Mouse (Mus musculus): ENCODE measurements at regions not wholly inside any gene's neighbourhood (a gene's known extent, or its start where the extent isn't known, plus 50 kb on each side); places are given as distances from the start of the nearest gene placed in this dataset.

GRCm38 (mm10) chr16:95057596-95057995, 60.1 kb upstream of the Kcnj6 start:
- no peak for DNase-seq (ENCODE audit: low spot score)

DNA sequence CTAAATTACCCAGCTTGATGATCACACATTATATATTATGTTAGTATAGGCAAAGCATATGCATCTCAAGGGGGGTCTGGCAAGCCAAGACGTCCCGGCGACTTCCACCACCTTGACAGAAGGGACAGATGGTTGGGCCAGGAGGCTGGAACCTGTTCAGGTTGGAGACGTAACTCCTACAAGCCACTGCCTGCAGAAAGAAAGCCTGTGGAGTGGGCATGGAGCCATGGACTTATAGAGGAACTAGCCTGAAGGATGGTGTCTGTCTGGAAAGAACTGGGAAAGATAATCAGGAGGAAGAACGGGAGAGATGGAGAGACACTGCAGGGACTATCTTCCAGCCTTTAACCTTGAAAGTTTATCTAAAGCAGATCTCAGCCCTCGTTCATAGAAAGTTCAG, 66.9 kb upstream of the Kcnj6 start:
- no peak for DNase-seq (ENCODE audit: low spot score)

DNA sequence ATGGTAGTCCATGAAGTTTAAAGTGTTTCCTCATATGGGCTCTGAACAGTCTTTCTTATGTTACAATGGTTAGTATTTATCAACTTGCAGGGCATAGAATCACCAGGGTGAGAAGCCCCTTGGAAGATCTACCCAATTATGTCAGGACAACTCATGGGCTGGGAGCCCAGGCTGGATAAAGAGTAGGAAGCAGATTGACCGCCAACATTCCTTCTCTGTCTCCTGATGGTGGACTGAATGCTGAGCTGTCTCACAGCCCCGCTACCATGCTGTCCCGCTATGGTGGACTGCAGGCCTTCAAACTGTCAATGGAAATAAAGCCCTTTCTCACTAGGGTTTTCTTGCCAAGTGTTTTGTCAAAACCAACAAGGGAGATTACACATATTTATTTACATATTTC, 69.2 kb upstream of the Kcnj6 start:
- DNase-seq (ENCODE audit: low spot score), result no peak

GRCm38 (mm10) chr16:95092471-95093221, 95.1 kb upstream of the Kcnj6 start:
- DNase-seq (ENCODE audit: low spot score), result no peak

DNA sequence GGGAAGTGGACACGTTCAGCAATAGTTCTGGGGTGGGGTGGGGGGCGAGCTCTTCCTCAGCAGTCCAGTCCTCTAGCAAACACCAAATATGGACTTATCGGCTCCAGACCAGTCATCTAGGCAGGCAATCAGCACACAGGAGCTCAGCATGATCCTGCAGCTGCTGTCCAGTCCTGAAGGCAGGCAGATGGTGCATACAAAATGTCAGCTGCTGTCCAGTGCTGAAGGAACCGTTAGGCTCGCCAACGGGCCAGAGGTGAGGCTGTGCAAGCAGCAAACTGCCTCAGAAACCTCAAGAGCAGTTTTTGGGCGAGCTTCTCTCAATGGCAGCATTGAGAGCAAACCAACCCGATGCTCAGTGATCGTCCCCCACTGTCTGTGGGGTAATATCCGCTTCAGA, 96.3 kb upstream of the Kcnj6 start:
- no peak for DNase-seq (ENCODE audit: low spot score)

DNA sequence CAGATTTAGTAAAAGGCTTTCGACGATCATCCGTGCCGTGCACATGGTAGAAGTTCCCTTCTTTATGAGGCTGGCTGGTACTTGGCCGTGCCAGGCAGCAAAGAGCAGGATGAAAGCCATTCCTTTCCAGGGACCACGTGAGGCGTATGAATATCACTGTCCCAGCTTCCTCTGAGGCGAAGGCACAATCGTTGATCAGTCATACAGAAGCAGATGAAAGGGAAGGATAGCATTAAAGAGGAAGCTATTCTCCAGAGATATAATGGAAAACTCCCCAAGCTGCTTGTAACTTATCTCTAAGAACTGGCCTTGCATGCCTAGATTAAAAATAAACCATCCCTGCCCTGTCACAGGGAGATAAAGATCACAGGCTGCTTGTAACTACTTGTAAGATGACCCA, 103.5 kb upstream of the Kcnj6 start:
- no peak for DNase-seq (ENCODE audit: low spot score)

DNA sequence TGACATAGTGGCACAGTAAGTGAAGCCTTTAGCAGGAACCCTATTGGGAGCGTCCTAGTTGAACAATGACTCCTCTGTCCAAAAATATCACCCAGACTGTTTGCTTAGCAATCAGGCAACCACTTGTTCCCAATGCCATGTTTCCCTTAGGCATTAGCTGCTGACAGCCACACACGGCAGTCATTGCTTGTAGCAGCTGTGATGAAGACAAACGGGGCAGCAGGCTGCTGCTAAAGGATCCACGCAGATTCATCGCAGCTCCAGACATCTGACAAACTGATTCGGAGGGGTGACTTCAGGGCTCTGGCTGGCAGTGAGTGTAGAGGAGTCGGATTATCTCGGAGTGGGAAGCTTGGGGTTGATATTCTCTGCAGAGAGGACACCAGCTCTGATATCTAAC, 120.0 kb upstream of the Kcnj6 start:
- no peak for DNase-seq (ENCODE audit: low spot score)

- DNase-seq (ENCODE audit: low spot score), result no peak
Observed at GRCm38 (mm10) chr16:95119293-95119692, 121.8 kb upstream of the Kcnj6 start.

GRCm38 (mm10) chr16:95122048-95122447, 124.5 kb upstream of the Kcnj6 start:
- no peak for DNase-seq (ENCODE audit: low spot score)

DNA sequence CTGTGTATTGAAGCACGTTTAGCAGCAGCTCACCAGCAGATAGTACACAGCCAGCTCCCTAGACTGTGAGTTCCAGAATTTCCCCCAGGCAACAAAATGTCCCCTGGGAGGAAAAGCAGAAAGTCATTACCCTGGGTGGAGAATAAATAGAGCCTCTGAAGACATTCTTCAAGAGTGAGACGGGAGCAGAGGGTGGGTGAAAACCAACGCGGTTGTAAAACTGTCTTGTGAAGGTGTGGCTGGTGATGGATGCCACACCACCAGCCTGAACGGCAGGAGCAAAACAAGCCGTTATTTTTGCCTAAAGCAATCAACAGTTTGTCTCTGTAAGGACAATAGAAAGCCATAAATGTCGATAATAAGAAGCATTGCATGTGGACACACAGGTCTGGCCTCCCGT, 129.7 kb upstream of the Kcnj15 start:
- no peak for DNase-seq (ENCODE audit: low spot score)

DNA sequence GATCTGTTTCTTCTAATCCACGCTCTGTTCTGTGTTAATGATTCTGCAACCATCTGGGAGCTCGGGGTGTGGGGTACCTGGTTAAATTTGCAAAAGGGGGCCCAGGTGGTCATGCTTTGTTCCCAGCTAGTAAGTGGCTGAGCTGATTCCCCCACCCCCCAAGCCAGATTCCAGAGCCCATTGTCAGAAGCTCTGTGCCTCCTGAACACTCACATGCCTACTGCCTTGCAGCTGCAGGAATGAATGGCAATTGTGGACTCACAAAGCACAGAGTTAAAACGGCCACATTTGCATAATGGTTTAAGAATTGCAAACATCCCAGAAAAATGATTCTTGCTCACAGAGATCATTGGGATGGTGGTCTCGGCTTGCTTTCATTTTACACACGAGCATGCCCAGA, 125.5 kb upstream of the Kcnj15 start:
- no peak for DNase-seq (ENCODE audit: low spot score)

GRCm38 (mm10) chr16:95138809-95139208, 118.5 kb upstream of the Kcnj15 start:
- DNase-seq (ENCODE audit: low spot score), result no peak

- no peak for DNase-seq (ENCODE audit: low spot score)
Observed at GRCm38 (mm10) chr16:95141510-95142394, 115.6 kb upstream of the Kcnj15 start.

GRCm38 (mm10) chr16:95150499-95150898, 106.9 kb upstream of the Kcnj15 start:
- DNase-seq (ENCODE audit: low spot score), result no peak

GRCm38 (mm10) chr16:95151499-95151898, 105.9 kb upstream of the Kcnj15 start:
- DNase-seq (ENCODE audit: low spot score), result no peak

DNA sequence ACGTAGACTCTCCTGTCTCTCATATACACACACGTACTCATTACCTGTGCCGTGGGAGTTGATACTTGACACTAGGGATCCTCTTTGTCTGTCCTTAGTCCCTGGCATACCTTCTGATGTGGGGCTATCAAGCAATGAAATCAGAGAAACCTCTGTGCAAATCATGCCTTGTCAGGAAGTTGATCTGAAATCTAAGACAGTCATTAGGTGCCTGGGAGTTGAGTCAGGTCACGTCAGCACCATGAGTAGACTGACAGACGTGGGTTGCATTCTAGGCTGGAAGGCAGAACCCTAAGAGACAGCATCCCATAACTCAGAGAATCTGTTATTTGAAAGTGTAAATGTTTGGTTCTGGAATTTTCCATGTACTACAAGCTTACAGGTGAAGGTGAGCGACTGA, 105.4 kb upstream of the Kcnj15 start:
- no peak for DNase-seq (ENCODE audit: low spot score)

GRCm38 (mm10) chr16:95152742-95153383, 104.5 kb upstream of the Kcnj15 start:
- DNase-seq (ENCODE audit: low spot score), result no peak

DNA sequence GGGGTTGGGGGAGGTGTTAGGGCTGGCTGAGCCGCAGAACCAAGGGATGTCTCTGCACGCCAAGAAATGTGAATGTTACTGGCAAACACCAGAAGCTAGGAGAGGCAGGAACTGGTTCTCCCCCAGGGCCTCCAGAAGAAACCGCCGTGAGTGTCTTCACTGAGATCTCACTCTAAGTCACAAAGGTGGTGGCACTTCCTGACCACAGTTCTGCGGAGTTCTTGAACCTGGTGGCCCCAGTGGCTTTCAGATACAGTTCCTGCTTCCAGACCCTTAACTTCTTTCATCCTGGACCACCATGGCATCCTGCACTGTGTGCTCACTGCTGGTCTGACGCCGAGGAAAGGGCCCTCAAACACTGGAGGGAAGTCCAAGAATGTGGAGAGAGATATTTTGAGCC, 89.0 kb upstream of the Kcnj15 start:
- DNase-seq (ENCODE audit: low spot score), result peak; percentile 53

DNA sequence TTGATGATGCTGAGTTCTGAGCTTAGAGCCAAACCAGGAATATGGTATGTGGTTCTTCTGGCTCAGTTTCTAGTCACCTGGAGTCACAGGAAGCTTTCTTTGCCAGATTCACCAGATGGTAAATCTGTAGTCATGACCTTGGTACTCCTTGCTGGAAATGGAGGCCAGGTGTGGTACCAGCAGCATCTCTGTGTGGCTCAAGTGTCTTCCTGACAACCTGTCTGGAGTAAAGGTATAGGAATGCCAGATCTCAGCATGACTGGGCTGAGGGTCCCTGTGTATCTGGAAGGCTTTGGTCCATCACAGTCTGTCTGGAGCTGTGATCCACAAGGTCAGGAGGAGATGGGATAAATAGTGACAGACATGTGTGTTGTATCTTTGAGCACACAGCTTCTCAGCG, 88.0 kb upstream of the Kcnj15 start:
- DNase-seq (ENCODE audit: low spot score), result no peak

DNA sequence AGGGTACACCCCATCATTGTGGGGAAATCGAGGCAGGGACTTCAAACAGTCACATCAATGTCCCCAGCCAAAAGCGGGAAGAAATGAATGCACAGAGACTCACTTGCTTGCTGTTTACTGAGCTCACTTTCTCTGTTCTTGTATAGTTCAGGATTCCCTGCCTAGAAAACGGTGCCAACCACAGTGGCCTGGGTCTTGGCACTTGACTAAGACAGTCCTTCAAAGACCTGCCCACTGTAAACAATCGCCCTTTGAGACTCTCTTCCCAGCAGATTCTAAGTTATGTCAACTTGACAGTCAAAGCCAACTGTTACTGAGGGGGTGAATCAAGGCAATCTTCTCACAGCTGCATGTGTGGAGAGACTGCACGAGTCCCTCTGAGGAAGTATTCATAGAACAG, 76.8 kb upstream of the Kcnj15 start:
- no peak for DNase-seq (ENCODE audit: low spot score)

DNA sequence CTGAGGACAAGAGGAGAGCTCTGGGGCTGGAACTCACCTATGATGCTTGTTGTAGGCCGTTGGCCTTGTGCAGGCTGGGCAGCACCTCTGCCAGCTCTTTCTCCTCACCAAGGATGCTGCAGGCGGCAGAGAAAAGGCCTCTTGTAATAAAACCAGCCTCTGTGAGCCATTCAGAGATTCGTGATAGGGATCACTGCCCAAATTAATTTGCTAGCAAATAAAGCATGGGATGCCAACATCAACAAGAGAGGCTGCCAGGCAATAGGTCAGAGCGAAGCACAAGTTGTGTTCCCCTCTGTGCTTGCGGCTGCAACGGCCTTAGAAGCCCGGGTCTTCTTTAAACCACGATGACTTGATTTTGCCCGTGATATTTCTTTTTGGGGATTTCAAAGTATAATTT, 72.0 kb upstream of the Kcnj15 start:
- no peak for DNase-seq (ENCODE audit: low spot score)

- peak; percentile 77 for DNase-seq (ENCODE audit: low spot score)
Observed at GRCm38 (mm10) chr16:95189114-95189513, 68.2 kb upstream of the Kcnj15 start.

- no peak for DNase-seq (ENCODE audit: low spot score)
Observed at GRCm38 (mm10) chr16:95194151-95194550, 63.2 kb upstream of the Kcnj15 start.

Data from T-cell, adult 2 months (primary cell).